Mouse (Mus musculus) bone marrow macrophage, adult 2 months (primary cell): Measurements from ENCODE around the gene Rcan2.

Experiments
- CTCF ChIP-seq: IDR thresholded peaks from 2 replicates; pipeline ENCODE4 v1.5.1; 2012; ENCODE audit warnings: low read depth, mild to moderate bottlenecking, low read length, moderate library complexity
- POLR2A ChIP-seq: IDR thresholded peaks from 2 replicates; pipeline ENCODE4 v1.6.1; 2012; ENCODE audit warnings: mild to moderate bottlenecking, low read depth, low read length, borderline replicate concordance

DNA sequence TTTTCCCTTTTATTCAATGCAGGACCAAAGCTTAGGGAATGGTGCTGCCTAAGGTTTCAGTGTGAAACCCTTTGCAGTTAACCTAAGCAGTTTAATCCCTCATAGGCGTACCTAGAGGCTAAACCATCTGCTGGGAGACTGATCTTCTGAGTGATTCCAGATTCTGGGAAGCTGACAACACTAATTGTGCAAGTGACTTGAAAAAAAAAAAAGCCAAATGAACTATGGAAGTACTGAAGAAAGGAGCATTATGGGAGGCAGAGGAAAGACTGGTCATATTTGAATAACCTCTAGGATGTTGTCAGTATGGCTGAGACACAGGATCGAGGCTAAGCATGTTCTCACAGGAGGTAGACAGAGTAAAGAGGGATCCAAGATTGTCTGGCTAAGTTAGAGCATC is 241.2 kb downstream of the Rcan2 start:
- no peak for TF ChIP-seq CTCF
- no peak for TF ChIP-seq POLR2A
